Mouse (Mus musculus): ENCODE results near the gene Map1lc3a.

GRCm38 (mm10) chr2:155287456-155288250, 11.6 kb downstream of the Map1lc3a start:
- TF ChIP-seq CTCF (IDR thresholded peaks at IDR 0.05; ENCODE audit: insufficient read depth, low read length), result no peak
- TF ChIP-seq POLR2A (IDR thresholded peaks at IDR 0.05; ENCODE audit: borderline replicate concordance, extremely low read depth, low read depth, low read length), result no peak

Measured in lung, adult 2 months (tissue).